Mouse (Mus musculus) left cerebral cortex, postnatal 25 days (tissue): Measurements from ENCODE around the gene Cmtm1. TPM values are rescaled to one million over a fixed set of nuclear protein-coding genes. Genes with fewer than 3 reads are reported as not detected.
"Not testable (repeated sequence)": the region's sequence is repeated elsewhere in the genome, so short reads cannot be mapped to it uniquely, and the experiment has no call there.

ENCODE experiments used
- DNase-seq, 2 experiments: peaks; one replicate each; pipeline ENCODE4 v3.0.0; 2022; ENCODE audit warnings: low spot score in 2 of 2, mixed read lengths in 1 of 2
- intact Hi-C: fragments of 180-260 bp; cut with DNase I; formaldehyde crosslinking; loops from one replicate; pipeline ENCODE4 v1.15.1; 2025
- total RNA-seq, 2 experiments: library from RNA; stranded (reverse); gene quantifications; 2 replicates each; pipeline ENCODE4 v1.2.3; 2021

The Cmtm1 gene
- total RNA-seq, result not detected

DNA sequence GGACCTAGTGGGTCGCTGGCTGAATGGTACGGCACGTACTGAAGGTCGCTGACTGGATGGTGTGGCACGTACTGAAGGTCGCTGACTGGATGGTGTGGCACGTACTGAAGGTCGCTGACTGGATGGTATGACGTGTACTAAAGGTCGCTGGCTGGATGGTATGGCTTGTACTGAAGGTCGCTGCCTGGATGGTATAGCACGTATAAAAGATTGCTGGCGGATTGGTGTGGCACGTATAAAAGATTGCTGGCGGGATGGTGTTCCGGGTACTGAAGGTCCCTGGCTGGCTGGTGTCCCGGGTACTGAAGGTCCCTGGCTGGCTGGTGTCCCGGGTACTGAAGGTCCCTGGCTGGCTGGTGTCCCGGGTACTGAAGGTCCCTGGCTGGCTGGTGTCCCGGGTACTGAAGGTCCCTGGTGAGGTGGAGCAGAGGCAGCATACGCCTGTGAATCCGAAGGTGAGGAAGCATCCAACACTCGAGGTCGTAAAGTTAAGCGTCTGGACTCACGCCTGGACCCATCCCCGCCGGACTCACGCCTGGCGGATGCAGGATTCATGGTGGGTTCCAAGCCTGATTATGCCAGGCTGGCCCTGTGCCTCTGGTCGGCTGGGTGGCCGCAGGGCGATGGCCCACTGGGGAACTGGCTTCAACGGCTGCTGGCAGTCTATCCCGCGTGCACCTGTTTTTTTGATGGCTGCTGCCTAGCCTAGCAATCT lies at the start of gene Cmtm1, which contains the start of gene Gm45711:
Cmtm1 (minus strand) TSS at position 705 of the 715 bp plus-strand sequence.
Gm45711 (minus strand) TSS at position 641 of the 715 bp plus-strand sequence.
- peak; percentile 3 to 18 for DNase-seq
- intact Hi-C loops, result not testable (repeated sequence)

DNA sequence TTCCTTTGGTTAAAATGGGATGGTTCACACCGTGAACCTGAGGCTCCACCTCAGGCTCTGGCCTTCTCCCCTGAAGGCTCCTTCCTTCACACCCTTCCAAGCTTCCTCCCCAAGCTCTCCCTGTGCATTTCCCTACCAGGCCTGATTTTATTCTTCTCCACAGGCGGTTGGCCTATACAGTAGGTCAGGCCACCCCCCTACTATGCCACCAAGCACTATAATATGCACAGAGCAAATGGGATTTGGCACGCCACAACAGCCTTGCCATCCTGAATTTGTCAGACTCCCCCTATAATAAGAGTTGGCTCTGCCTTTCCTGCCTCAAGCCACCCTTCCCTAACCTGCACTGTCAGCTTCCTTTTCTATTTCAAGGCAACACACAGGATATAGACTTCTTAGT lies 48.7 kb upstream of the Cmtm1 start:
- intact Hi-C loops, result no loop called here

DNA sequence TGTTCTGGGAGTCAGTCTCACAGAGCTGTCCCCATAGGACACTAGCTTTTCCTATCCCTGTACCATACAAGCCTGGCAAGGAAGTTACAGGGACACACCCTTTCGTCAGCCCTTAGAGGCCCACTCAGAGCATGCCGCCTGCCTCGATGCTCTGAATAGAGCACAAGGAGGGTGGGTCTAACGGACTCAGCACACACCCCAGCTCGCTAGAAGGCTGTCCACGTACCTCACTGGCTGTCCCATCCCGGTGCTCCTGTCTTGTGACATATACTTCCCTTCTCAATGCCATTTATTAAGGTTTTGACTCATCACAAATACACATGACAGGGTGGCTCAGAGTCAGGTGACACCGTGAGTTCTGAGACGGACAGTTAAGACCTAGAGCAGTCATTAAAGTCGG lies 44.6 kb upstream of the Cmtm1 start:
- intact Hi-C loops, result no loop called here
- DNase-seq, result no peak

More for the DNA sequence above, 48.7 kb upstream of the Cmtm1 start:
- no peak for DNase-seq

DNA sequence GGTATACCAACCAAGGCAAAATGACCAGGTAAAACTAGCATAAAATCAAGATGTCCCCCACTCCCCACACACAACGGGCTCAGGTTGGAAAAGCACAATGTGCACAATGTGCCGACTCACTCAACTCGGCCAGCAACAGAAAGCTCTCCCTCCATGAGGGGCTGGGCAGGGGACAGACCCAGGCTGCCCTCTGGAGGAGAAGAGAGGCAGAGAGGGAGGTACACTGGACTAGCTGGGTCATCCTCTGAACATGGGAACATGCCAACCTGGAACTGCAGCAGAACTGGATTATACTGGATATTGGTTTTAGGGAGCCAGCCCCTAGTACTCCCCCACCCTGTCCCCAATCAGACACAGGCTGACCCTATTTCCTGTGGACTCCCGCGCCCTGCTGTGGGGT lies 43.2 kb upstream of the Cmtm1 start:
- intact Hi-C loops, result no loop called here

DNA sequence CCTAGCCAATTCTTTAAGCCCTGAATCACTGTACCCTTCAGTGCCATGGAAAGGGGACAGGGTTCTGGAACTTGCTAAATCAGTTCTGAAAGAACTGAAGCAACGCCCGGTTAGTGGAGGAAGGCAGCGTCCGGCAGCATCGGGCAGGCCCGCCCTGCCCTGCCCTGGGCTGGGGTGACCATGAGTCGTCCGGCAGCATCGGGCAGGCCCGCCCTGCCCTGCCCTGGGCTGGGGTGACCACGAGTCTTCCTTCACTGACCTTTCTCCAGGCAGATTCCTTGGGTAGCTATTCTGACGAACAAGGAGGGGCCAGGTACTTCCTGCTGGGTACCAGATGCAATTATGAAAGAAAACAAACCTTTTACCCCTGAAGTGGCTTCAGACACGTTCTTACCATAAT lies 40.1 kb upstream of the Cmtm1 start:
- no peak for DNase-seq
- intact Hi-C loops, result no loop called here

More for the DNA sequence above, 43.2 kb upstream of the Cmtm1 start:
- no peak for DNase-seq

DNA sequence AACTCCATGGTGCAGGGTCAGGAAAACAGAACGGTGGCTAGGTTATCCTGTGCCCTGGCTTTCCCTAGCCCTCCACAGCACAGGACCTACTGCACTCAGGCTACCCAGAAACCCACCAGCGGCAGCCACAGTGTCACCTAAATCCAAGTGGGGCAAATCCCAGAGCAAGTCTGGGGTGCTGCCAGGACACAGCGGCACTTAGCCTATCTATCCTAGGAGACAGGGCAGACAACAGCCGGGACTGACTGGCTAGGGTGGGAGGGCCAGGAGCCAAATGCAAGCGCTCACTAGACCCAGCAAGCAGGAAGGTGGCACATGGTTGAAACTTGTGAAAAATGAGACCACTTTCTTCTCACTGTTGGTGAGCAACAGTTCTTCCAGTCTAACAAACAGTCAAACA lies 39.0 kb upstream of the Cmtm1 start:
- intact Hi-C loops, result no loop called here
- DNase-seq, result no peak

DNA sequence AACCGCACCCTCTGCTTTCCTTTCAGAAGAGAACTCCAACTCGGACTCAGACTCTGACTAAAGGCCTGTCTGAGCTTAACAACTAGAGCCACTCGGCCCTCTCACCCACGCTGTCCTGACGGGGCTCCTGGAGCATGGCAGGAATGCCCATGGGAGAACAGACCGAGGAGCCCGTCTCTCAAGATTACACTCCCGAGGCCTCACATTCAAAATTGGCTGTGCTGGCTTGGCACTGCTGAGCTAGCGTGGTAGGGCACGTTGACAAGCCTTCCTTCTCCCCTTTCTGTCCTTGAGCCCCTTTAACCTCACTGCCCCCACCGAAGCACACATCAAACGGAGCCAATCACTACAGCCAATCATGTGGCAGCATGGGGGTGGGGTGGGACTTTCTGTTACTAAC lies 36.8 kb upstream of the Cmtm1 start:
- intact Hi-C loops, result no loop called here
- DNase-seq, result no peak

DNA sequence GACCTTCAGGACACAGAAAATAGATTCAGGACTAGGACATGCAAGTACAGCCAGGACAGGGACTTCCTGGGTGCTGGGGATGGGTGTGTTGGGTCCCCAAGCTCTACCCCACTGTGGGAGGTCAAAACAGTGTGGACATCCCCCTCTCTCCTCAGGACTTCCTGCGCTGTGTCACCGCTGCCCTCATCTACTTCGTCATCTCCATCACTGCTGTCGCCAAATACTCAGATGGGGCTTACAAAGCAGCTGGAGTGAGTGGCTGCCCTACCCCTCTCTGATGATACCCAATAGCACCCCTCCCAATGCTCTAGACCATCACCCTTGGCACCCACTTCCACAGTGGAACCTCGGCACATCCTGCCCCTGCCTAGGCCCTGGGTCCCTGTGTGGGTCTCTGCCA lies 34.7 kb upstream of the Cmtm1 start:
- no peak for DNase-seq
- intact Hi-C loops, result loop anchor here (2.0 to 5.0 kb wide), 2 partner anchors 163 to 226 kb away; partner anchors contain the start of gene Terb1

DNA sequence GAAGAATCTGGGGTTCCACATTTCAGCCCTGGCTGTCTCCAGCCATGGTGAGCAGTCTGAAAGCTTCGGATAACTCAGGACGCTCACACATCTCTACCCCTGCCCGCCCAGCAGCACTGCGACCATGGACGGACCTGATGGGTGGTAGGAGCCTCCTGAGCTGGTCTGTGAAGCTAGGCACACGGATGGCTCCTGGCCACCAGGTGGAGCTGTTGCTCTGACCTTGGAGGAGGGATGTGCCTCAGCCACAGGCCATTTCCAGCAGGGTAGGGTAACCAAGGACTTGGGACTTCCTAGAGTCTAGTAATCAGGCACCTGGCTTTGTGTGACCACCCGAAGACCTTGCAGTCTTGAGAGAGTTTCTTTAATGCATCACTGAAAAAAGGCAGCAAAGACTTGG lies 34.0 kb upstream of the Cmtm1 start:
- peak; percentile 86 to 87 for DNase-seq
- intact Hi-C loops, result loop anchor here (1.0 to 5.0 kb wide), 3 partner anchors 98 to 227 kb away; partner anchors contain the start of gene Terb1

DNA sequence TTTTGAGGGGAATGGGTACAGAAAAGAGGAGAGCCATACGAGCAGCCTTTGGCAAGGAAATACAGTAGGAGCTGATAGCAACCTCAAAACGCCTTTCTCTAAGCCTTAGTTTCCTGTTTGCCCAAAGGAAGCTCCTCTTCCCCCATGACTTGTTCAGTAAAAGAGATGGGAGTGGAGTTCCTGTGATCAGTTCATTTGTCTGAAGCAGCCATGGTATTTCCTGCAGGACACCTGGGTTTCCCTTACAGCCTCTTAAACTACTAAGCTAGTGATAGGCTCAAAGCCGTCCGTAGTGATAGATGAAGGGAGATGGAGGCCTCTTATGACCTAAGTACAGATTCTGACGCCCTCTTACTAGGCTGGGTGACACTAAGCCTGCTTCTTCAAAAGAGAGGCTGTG lies 32.5 kb upstream of the Cmtm1 start:
- intact Hi-C loops, result loop anchor here (5.0 kb wide), 1 partner anchor 165 kb away; the partner anchor contains the start of gene Terb1
- no peak for DNase-seq

DNA sequence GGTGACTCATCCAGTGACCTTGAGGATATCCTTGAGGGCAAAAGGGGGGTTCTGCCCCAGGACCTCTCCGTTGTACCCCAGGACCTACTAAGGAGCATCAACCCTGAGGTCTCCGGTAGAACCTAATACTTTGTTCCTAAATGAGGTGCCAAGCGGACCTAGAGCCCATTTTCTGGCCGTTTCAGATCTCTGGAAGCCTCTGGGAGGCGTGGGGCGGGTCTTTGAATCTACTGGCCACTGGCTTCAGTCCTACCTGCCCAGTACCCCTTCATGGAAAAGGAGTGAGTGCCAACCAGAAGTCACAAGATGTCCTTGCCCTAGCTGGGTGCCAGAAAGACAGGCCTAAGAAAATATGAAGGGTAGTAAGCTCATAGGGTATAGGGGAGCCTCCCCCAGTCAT lies 31.7 kb upstream of the Cmtm1 start:
- intact Hi-C loops, result loop anchor here (2.0 to 5.0 kb wide), 3 partner anchors 29 to 166 kb away; partner anchors contain the start of genes Terb1 and Tk2
- DNase-seq, result no peak

DNA sequence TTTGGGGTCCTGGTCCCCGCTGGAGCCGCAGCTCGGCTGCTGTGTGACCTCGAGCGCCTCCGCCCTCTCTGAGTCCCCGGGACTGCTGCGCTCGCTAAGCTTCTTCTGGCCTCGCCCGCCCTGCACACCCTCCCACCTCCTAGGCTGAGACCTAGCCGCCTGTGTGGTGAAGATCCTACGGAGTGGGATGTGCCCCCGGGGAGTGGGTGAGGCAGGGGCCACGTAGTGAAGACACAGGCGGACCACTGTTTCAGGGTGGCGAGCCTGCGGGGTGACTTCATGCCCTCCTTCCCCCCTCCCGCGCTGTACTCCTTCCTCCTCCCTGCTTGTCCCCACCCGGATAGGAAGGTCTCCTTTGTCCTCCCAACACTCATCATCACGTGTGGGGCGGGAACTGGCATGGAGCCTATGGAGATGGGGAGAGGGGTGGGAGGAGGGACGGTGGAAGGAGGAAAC lies 31.2 kb upstream of the Cmtm1 start:
- peak in 1 of 2 experiments; percentile 21 for DNase-seq
- intact Hi-C loops, result loop anchor here (2.0 to 5.0 kb wide), 3 partner anchors 28 to 166 kb away; partner anchors contain the start of genes Terb1 and Tk2

DNA sequence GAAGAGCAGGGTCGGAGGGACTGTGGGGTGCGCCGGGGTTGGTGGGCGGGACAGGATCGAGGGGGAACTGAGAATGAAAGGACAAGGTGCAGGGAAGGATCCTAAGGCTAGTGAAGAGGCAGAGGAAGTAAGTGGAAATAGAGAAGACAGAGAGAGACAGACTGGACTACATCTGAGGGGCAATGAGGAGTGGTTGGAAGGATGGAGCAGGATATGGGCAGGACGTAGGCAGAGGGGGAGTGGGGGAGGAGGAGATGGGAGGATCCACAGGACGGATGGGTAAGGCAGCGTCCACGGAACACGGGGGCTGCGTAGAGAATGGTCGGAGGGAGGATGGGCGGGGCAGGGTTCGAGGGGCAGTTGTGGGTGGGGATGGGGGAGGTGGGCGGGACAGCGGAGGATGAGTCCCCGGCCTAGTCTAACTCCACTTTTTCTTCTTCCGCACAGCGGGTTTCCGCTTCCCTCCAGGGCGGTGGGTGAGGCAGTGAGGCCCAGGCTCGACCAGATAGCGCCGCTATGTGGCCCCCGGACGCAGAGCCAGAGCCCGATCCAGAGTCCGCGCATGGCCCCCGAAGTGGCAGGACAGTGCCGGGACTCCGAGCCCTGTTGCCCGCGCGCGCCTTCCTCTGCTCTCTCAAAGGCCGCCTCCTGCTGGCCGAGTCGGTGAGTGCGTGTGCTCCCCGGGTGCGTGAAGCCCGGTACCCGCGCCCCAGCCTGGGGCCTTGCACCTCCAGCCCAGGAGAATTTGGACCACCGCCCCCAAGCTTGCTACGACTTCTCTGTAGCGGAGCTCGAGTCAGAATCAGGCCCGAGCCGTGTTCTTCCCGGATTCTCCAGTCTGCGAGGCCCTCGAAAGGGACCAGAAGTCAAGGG lies 30.5 kb upstream of the Cmtm1 start:
- intact Hi-C loops, result loop anchor here (2.0 to 5.0 kb wide), 3 partner anchors 28 to 167 kb away; partner anchors contain the start of genes Terb1 and Tk2
- DNase-seq, result peak; percentile 57 to 62

DNA sequence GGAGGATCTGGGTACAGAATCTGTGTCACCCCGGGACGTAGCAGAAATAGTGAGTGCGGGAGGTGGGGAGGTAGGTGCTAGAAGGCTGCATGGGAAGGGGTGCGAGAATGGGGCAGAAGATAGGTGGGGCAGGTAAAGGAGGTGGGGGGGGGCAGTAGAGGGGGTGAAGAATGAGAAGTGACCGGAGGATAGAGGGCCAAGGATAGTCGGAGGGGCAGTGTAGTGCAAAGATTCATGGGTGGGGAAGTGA lies 30.0 kb upstream of the Cmtm1 start:
- DNase-seq, result no peak
- intact Hi-C loops, result loop anchor here (2.0 to 5.0 kb wide), 3 partner anchors 27 to 167 kb away; partner anchors contain the start of genes Terb1 and Tk2

DNA sequence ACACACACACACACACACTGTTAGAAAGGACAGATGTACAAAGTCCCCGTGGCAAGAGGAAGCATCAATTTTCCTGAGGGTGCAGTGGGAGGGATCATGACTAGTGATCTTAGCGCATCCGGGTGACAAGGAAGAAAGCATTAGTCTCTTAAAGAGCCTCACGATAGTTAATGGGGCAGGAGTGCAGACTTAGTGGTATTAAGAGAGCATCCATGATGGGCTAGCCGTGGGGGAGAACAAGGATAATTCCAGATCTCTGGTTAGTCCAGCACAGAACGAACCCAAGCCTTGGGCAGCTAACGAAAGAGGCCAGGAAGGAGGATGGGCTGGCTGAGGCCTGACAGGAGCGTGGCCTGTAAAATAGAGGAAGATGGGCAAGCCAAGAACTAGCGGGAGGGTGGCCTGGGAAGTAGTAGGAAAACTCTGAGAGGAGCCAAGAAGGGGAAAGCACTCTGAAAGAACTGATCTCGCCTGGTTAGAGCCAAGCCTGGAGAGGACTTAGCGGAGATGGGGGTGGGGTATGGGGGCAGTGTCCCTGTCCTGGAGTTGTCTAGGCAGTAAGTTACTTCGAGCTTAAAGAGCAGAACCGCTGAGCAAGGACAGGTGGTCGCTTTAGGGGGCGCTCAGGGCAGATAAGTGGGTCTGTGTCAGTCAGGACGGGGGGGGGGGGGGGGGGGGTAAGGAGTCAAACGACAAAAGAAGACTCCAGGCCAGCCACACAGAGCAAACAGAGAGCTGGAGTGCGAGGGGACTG lies 29.5 kb upstream of the Cmtm1 start, which contains the start of gene Cmtm3:
Cmtm3 (plus strand) TSS at position 182 of the 754 bp plus-strand sequence.
- peak in 1 of 2 experiments; percentile 27 for DNase-seq
- intact Hi-C loops, result no loop called here

DNA sequence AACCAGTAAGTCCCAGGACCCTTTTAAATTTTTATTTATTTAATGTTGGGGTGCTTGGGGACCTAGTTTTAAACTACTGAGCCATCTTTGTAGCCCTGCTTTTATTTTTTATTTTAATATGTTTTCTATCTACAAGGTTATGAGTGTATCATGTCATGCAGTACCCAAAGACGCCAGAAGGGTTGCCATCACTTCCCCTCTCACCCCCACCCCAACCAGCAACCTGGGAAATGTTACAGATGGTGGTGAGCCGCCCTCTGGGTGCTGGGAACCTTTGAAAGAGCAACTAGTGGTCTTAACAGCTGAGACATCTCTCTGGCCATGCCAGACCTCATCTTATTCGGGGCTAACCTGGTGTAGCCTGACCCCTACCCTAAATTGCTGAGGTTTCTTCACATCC lies 27.9 kb upstream of the Cmtm1 start:
- intact Hi-C loops, result no loop called here
- no peak for DNase-seq

DNA sequence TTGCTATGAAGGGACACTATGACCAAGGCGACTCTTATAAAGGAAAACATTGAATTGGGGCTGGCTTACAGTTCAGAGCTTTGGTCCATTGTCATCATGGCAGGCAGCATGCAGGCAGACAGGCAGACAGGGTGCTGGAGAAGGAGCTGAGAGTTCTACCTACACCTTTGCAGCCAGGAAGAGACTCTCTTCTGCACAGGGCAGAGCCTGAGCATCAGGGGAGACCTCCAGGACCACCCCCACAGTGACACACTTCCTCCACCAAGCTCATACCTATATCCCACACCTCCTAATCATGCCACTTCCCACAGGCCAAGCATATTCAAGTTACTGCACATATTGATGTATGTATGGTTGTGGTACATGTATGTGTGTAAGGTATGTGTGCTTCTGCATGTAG lies 26.9 kb upstream of the Cmtm1 start:
- no peak for DNase-seq

DNA sequence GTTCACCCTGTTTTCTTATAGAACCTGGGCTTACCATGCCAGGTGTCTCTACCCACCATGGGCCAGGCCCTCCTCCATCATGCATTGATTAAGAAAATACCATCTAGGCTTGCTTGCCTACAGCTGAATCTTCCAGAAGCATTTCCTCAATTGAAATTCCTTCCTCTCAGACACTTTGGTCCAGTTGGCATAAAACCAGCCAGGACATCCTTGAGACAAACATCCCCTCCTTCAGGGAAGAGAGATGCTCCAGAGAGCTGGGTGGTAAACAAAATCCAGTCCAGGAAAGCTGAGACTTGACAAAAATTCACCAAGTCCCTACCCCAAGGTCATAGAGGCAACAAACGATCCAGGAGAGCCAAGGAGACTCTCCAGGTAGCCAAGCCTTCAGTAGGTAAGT lies 24.3 kb upstream of the Cmtm1 start:
- intact Hi-C loops, result no loop called here
- no peak for DNase-seq

More for the DNA sequence above, 26.9 kb upstream of the Cmtm1 start:
- intact Hi-C loops, result no loop called here

DNA sequence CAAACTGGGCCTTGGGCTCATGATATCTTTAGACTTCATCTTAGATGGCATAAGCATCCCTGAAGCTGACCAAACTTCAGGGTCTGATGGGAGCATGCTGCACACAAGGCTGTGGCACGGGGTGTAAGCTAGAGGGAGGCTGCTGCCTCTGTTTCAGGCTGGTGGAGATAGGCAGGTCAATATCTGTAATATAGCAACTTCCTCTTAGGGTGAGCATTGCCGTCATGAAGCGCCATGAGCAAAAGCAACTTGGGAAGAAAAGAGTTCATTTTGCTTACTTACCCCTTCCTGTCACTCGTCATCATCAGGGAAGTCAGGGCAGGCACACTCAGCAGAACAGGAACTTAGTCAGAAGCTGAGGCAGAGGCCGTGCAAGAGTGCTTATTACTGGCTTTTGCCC lies 23.8 kb upstream of the Cmtm1 start:
- DNase-seq, result no peak
- intact Hi-C loops, result no loop called here
